Comparison of ENCODE assay signal across 21 mouse cellular contexts in genomic region chr19:42827843-42828242, GRCm38 (mm10). TPM values are rescaled to one million over a fixed set of nuclear protein-coding genes. Genes with fewer than 3 reads are reported as not detected.
DNase-seq lines count a peak whose midpoint lies in the region; ATAC-seq and TF ChIP-seq lines count a peak whose summit lies in the region.
"Had no signal": no experiment of that assay in that cellular context is flagged by ENCODE, and none has a peak within 500 bp of the region (broad histone marks: within the 10 kb centered on the region; RNA-seq: fewer than 3 reads in every experiment).

No protein-coding gene starts in this region.

- no peak for TF ChIP-seq POLR2A in lung, adult 2 months (IDR thresholded peaks at IDR 0.05; ENCODE audit: borderline replicate concordance, extremely low read depth, low read depth, low read length)

- no peak for TF ChIP-seq CTCF in lung, adult 2 months (IDR thresholded peaks at IDR 0.05; ENCODE audit: insufficient read depth, low read length)
- TF ChIP-seq CTCF in stomach, postnatal 0 days (IDR thresholded peaks at IDR 0.05; ENCODE audit: low read depth): no peak

- ATAC-seq in heart, embryonic 12.5 days (ENCODE audit: insufficient number of reproducible peaks, low FRiP score): no peak
- ATAC-seq in lung, embryonic 15.5 days (ENCODE audit: borderline replicate concordance, extremely low read depth, low FRiP score, low TSS enrichment): no peak
- ATAC-seq in stomach, embryonic 15.5 days (ENCODE audit: insufficient read depth, low FRiP score, low read depth): peak; percentile 31; the same call in 1 of the 2 replicates
- ATAC-seq in stomach, postnatal 0 days (ENCODE audit: low FRiP score, low TSS enrichment): no peak
- ATAC-seq: forebrain, embryonic 13.5 days; forebrain, embryonic 16.5 days had no signal

- H3K27me3 ChIP-seq in heart, embryonic 12.5 days (replicated peaks): no peaks in the 10 kb centered on the region
- H3K27me3 ChIP-seq in lung, embryonic 15.5 days: no peaks in the 10 kb centered on the region
- H3K27me3 ChIP-seq in stomach, embryonic 15.5 days (replicated peaks): no peaks in the 10 kb centered on the region
- no peaks in the 10 kb centered on the region for H3K27me3 ChIP-seq in stomach, postnatal 0 days (ENCODE audit: control insufficient read depth, insufficient read depth, low read length)
- H3K27me3 ChIP-seq: forebrain, embryonic 13.5 days; heart, embryonic 13.5 days had no signal

- no peak overlapping the region for H3K4me2 ChIP-seq in heart, embryonic 12.5 days
- no peak overlapping the region for H3K4me2 ChIP-seq in lung, embryonic 15.5 days
- no peak overlapping the region for H3K4me2 ChIP-seq in stomach, embryonic 15.5 days
- no peak overlapping the region for H3K4me2 ChIP-seq in stomach, postnatal 0 days (replicated peaks; ENCODE audit: low read depth)
- H3K4me2 ChIP-seq: forebrain, embryonic 13.5 days; heart, embryonic 13.5 days; hindbrain, embryonic 14.5 days had no signal

- 0 out of 2 replicates have a peak, but pooled peaks cover 8% of the 10 kb centered on the region for H3K4me1 ChIP-seq in heart, embryonic 12.5 days (replicated peaks)
- H3K4me1 ChIP-seq in lung, embryonic 15.5 days: peaks cover 6% of the 10 kb centered on the region; the same call in 1 of the 2 replicates
- H3K4me1 ChIP-seq in lung, adult 2 months (ENCODE audit: control insufficient read depth, insufficient read depth, low read length): no peaks in the 10 kb centered on the region
- no peaks in the 10 kb centered on the region for H3K4me1 ChIP-seq in stomach, embryonic 15.5 days
- H3K4me1 ChIP-seq in stomach, postnatal 0 days (replicated peaks; ENCODE audit: control insufficient read depth, insufficient read depth): no peaks in the 10 kb centered on the region
- H3K4me1 ChIP-seq: forebrain, embryonic 10.5 days; forebrain, embryonic 13.5 days had no signal

- TF ChIP-seq EP300 in stomach, postnatal 0 days (optimal IDR thresholded peaks at IDR 0.05): no peak

- H3K27ac ChIP-seq in heart, embryonic 12.5 days (ENCODE audit: poor library complexity, severe bottlenecking): no peak overlapping the region
- H3K27ac ChIP-seq in lung, embryonic 15.5 days: peak overlapping the region; percentile 3; the same call in 1 of the 2 replicates
- no peak overlapping the region for H3K27ac ChIP-seq in stomach, embryonic 15.5 days
- H3K27ac ChIP-seq in stomach, postnatal 0 days (replicated peaks): no peak overlapping the region
- H3K27ac ChIP-seq: forebrain, embryonic 10.5 days; forebrain, embryonic 13.5 days; heart, embryonic 13.5 days; hindbrain, embryonic 14.5 days had no signal

- H3K9ac ChIP-seq in heart, embryonic 12.5 days: no peak overlapping the region
- H3K9ac ChIP-seq in lung, embryonic 15.5 days: no peak overlapping the region
- no peak overlapping the region for H3K9ac ChIP-seq in stomach, embryonic 15.5 days
- no peak overlapping the region for H3K9ac ChIP-seq in stomach, postnatal 0 days (ENCODE audit: low read length)
- H3K9ac ChIP-seq: forebrain, embryonic 13.5 days; heart, embryonic 13.5 days; hindbrain, embryonic 14.5 days had no signal

- no peaks in the 10 kb centered on the region for H3K36me3 ChIP-seq in heart, embryonic 12.5 days
- H3K36me3 ChIP-seq in lung, embryonic 15.5 days: no peaks in the 10 kb centered on the region
- H3K36me3 ChIP-seq in stomach, embryonic 15.5 days: no peaks in the 10 kb centered on the region
- no peaks in the 10 kb centered on the region for H3K36me3 ChIP-seq in stomach, postnatal 0 days (ENCODE audit: control insufficient read depth, insufficient read depth, low read length)
- H3K36me3 ChIP-seq: forebrain, embryonic 10.5 days; heart, embryonic 13.5 days had no signal

- WGBS in heart, embryonic 12.5 days: 86% methylated on average over 3 of the region's 3 CpGs
- 66% methylated on average over 3 of the region's 3 CpGs for WGBS in lung, embryonic 15.5 days
- WGBS in lung, adult 2 months: 68% methylated on average over 3 of the region's 3 CpGs
- 68% methylated on average over 3 of the region's 3 CpGs for WGBS in stomach, embryonic 15.5 days
- WGBS in stomach, postnatal 0 days: 52% methylated on average over 3 of the region's 3 CpGs

- DNase-seq in heart, adult 11 months: peak; percentile 24
- DNase-seq in lung, adult 2 months: no peak
- no peak for DNase-seq in stomach, postnatal 0 days (ENCODE audit: low spot score)
- no peak for DNase-seq in urinary bladder, postnatal 4 days (ENCODE audit: low spot score in 2 of 2)
- DNase-seq: adrenal gland, postnatal 10 days; adrenal gland, postnatal 36 days; cerebellum, adult 18-20 months; cerebellum, adult 9-10 months; cerebellum, postnatal 14 days; gastrocnemius, postnatal 10 days; gastrocnemius, postnatal 36 days; heart, postnatal 14 days; heart, postnatal 4 days had no signal

- no peaks in the 10 kb centered on the region for H3K9me3 ChIP-seq in heart, embryonic 12.5 days (replicated peaks)
- H3K9me3 ChIP-seq in lung, embryonic 15.5 days: no peaks in the 10 kb centered on the region
- no peaks in the 10 kb centered on the region for H3K9me3 ChIP-seq in stomach, embryonic 15.5 days
- no peaks in the 10 kb centered on the region for H3K9me3 ChIP-seq in stomach, postnatal 0 days (ENCODE audit: control insufficient read depth, low read length)
- H3K9me3 ChIP-seq: forebrain, embryonic 10.5 days; forebrain, embryonic 13.5 days; heart, embryonic 13.5 days had no signal

- H3K4me3 ChIP-seq in heart, embryonic 12.5 days: no peak overlapping the region
- no peak overlapping the region for H3K4me3 ChIP-seq in lung, embryonic 15.5 days
- no peak overlapping the region for H3K4me3 ChIP-seq in lung, adult 2 months (replicated peaks; ENCODE audit: extremely low read depth, low read depth, low read length)
- H3K4me3 ChIP-seq in stomach, embryonic 15.5 days (replicated peaks): no peak overlapping the region
- no peak overlapping the region for H3K4me3 ChIP-seq in stomach, postnatal 0 days (ENCODE audit: low read depth, low read length)
- H3K4me3 ChIP-seq: forebrain, embryonic 10.5 days; forebrain, embryonic 13.5 days; heart, embryonic 13.5 days had no signal

RNA-seq across cellular contexts. Expression of gene Hps1, which starts 48.1 kb away (rescaled TPM):
- 9.1 and 10.0 TPM in 2 replicates for polyA plus RNA-seq in heart, embryonic 12.5 days (2016; fragmentation: Nextera tagmentation; extraction: Ambion mirVana)
- 16.3 and 17.7 TPM in 2 replicates for polyA plus RNA-seq in lung, embryonic 15.5 days (2015; fragmentation: Nextera tagmentation; extraction: Ambion mirVana)
- 16.6 and 18.9 TPM in 2 replicates for polyA plus RNA-seq in lung, adult 2 months (2012; rRNA removed)
- 16.0 and 18.0 TPM in 2 replicates for polyA plus RNA-seq in stomach, embryonic 15.5 days (2015; fragmentation: Nextera tagmentation; extraction: Ambion mirVana)
- 11.0 and 11.8 TPM in 2 replicates for polyA plus RNA-seq in stomach, postnatal 0 days (2015; fragmentation: Nextera tagmentation; extraction: Ambion mirVana)
